Mouse (Mus musculus) lung, postnatal 36 days (tissue): Measurements from ENCODE around the gene Sap30.
"Not testable (repeated sequence)": the region's sequence is repeated elsewhere in the genome, so short reads cannot be mapped to it uniquely, and the experiment has no call there.

ENCODE experiments used
- DNase-seq: peaks from one replicate; pipeline ENCODE4 v3.0.0; 2022; ENCODE audit warnings: mixed read lengths

Sap30 gene

DNA sequence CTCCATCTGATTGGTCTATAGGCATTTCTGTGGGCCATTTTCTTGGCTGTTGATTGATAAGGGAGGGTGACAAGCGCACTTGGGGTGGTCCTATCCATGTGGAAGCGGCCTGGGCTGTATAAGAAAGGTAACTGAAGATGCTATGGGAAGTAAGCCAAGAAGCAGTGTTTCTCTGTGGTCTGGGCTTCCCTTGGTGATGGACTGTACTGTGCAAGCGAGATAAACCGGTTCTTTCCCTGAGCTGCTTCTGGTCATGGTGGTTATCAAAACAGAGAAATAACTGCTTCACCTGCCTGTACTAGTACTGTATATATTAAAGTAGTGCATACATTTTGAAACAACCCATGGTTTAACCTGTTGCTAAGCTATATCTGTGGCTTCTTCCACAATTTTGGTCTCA, 4.2 kb upstream of the Sap30 start:
- DNase-seq, result no peak

DNA sequence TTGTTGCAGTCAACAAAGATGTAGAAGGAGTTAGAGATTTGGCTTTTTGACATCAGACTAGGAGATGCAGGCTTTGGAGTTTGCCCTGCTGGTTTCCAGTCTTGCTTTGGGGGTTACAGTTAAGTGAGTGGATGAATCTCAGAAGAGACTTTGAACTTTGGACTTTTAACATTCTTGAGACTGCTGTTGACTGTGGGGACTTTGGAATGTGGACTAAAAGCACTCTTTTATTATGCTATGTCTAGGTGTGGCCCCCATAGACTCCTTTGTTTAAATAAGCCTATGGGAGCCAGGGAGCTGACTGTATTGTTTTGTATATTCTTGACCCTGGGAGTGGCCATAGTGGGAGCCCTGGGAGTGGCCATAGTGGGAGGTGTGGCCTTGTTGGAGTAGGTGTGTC, 2.2 kb upstream of the Sap30 start:
- no peak for DNase-seq

DNA sequence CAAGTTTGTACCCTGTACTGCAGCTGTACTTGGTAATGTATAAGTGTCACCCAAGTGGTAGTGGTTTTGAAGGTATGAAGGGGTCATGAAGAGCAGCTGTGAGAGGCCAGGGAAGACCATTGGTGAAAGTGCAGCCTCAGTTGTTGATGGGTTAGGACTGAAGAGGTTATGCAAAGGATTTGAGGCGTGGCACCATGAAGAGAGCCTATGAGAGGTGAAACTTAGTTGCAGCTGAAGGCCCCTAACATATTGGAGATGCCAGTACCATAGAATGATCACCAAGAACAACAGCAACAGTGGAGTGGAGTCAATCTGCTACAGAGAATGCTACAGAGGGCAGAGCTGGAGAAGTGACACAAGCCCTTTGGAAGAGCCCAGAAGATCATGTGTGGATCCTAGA, 1.7 kb upstream of the Sap30 start:
- no peak for DNase-seq

DNA sequence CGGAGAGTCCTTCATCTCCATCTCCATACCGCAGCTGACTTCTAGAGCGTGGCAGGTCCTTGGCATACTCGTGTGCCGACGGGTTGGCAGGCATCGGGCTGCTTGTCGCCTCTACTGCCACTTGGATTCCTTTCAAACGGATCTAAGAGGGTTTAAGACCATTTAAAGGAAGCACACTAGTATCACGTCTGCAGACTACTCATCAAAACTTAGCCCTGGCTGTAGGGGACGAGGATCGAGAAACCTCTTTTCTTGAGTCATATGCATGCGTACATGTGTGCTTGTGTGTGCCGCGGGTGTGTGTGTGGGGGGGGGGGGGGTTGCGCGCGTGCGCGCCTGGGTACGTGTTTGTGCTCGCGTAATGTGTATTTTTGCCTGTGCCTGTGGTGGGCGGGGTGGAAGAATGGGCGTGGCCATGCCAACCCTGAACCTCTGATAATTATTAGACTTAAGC, 679 bp upstream of the Sap30 start:
- peak; percentile 86 for DNase-seq

DNA sequence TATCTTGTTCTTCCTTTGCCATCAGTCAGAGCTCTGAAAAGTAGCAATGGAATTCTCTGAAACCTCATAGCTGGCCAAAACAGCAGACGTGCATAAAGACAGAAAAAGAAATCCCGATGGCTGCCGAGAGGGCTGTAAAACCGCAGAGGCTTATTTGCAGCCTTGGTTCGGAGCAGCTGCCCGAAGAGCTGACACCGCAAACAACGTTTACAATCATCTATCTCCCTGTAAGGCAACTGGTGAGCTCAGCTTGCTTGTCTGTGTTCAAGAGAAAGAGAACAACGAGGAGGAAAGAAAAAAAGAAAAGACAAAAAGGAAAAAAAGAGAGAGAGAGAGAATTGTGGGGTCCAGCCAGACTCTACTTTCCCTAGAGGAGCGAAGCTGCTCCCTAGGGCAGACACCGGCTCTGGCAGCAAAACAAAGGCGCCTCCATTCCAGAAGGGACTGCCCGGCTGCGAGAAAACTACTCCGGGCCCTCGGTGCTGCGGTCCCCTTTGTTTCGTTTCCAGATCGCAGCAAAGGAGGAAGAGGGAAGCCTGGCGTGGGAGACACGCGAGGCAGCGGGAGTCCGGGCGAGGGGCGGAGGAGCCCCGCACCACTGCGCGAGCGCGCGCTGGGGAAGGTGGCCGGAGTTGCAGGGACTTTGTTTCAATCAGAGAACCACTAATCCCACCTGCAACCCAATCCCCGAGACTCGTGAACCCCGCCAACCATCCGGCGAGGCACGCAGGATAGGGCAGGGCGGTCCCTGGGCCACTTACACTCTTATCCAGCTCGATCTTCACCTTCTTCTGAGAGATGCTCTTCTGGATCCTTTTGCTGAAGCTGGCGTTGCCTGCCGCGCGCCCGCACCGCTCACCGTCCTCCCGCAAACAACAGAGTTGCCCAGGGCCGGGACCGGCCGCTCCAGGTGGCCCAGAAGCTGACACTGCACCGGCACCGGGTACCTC, 894 bp downstream of the Sap30 start:
- peak; percentile 42 for DNase-seq

DNA sequence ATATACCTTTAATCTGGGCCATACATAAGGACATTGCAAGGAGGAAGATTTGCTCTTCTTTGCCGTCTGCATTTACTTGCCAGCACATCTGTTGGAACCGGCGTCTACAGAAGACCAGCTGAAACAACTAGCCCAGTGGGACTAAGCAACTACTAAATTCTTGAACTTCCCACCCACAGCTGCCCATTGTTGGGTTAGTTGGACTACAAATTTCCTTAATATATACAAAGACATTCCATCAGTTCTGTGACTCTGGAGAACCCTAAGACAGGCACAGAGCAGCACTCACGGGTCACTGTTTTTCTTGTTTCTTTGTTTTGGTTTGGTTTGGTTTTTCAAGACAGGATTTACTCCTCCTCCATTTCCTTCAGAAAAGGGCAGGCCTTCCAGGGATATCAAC, 7.1 kb downstream of the Sap30 start:
- no peak for DNase-seq

DNA sequence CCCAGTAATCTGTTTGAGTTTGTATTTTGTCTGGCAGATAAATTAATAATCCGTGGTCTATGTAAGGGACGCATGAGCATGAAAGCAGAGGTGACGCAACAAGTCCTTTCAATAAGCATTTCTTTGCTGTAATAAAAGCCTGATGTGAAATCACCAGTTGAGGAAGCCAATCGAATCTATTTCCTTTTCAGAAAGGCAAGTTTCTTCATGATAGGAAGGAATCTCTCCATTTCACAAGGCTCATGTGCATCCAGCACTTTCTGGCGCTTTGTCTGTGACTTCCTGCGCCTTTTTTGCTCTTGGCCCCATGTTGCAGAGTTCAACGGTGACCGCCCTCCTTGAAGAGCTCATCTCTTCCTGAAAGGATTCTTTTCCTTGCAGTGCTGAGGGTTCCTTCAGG, 8.0 kb downstream of the Sap30 start:
- peak; percentile 20 for DNase-seq

DNA sequence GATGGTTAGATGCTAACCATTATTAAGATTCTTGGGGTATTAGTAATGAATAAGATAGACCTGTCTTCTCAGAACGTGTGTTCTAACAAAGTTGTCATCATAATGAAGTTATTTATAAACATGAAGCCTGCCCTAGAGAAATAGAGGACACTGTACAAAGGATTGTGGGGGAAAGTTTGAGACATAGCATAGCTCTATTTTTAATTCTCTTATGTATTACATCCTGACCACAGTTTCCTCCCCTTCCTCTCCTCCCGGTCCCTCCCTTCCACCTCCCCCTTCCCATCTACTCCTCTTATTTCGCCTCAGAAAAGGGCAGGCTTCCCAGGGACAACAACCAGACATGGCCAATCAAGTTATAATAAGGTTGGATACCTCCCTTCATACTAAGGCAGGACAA, 9.3 kb downstream of the Sap30 start:
- DNase-seq, result no peak

DNA sequence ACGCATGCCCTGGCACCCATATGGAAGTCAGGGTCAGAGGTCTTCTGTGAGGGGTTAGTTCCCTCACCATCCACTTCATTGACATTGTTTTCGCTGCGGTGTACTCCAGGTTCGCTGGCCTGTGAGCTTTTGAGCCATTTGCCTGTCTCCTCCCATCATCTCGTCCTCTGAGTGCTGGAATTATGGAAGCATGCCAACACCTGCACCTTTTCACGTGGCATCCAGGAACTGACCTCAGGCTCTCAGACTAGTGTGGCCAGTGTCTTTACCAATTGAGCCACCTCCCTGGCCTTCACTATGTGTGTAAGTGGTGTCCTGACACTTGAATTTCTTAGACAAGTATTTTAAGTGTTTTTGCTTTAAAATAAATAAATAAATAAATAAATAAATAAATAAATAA, 13.9 kb downstream of the Sap30 start:
- peak; percentile 37 for DNase-seq

DNA sequence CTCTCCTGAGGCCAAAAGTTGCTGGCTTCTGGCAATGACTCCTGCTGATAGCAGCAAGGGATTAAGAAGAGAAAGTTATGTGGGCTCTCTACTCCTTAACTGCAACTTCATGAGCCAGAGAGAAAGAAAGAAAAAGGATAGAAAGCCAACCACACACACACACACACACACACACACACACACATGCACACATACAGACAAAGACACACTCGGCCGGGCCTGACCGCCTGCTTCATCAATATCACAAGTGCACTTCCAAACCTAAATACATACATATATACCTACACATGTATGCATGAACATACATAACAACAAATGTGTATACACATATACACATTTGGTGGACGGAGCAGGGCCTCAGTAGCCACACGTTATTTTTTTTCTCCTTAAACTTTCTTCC, 16.8 kb downstream of the Sap30 start:
- DNase-seq, result no peak

DNA sequence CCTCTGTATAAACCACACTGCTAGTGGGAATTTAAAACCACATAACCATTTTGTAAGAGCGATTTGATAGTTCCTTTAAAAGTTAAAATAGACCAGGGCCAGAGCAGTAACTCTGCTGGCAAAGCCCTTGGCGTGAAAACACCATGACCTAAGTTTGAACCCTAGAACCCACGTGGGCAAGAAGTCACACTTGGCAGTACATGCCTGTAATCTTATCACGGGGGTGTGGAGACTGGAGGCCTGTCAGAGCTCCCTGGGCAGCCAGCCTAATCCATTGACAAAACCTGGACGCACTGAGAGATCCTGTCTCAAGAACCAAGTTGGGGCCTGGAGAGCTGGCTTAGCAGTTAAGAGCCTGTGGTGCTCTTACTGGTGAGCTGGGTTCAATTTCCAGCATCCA, 19.0 kb downstream of the Sap30 start:
- DNase-seq, result peak; percentile 79

DNA sequence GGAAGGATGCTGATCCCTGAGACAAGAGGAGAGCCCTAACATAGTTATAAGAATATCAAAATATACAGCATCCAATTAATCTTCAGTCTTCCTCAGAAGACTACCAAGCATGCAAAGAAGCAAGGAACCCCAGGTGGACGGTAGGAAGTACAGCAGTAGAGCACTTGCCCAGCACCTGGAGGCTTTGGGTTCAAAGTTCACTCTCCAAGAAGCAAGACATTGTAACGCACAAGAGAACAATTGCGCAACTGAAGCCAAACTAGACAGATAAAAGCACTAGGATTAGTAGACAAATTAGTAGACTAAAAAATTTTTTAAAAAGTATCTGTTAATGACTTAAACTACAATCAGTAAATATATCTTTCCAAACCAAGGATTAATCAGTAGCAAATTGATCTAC, 23.9 kb downstream of the Sap30 start:
- no peak for DNase-seq

DNA sequence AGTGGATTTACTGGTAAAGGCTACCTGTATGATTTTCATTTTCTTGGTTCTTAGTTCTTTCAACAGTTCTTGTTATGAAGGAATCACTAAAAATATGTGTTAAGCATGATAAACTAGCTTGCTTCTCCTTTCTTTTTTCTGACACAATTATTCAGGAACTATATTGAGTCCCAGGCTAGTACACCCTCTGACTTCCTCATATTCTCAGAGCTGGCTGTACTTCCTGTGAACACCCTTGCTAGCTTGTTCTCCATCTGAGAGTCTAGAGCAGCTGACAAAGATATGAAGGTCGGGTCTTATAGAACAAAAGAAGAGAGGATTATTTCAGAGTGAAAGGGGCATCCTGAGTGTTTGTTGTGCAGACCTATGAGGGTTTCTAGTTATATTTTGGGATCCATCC, 24.8 kb downstream of the Sap30 start:
- DNase-seq, result peak; percentile 24

DNA sequence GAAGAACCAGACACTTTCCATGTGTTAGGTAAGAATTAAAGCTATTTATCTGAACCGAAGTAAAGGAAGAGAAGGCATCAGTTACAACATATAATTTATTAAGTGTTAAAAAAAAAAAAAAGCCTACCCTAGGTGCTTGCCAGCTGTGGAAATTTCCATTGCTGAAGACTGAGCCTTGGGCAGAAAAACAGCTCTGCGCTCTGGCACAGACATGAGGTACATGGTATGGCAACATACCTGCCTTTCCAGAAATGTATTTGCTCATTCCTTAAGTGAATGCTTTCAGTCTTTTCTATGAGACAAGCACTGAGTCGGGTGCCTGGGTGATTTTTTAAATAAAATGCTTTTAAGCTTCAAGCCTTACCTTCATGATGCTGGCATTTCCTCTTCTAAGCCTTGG, 29.7 kb downstream of the Sap30 start:
- peak; percentile 13 for DNase-seq

DNA sequence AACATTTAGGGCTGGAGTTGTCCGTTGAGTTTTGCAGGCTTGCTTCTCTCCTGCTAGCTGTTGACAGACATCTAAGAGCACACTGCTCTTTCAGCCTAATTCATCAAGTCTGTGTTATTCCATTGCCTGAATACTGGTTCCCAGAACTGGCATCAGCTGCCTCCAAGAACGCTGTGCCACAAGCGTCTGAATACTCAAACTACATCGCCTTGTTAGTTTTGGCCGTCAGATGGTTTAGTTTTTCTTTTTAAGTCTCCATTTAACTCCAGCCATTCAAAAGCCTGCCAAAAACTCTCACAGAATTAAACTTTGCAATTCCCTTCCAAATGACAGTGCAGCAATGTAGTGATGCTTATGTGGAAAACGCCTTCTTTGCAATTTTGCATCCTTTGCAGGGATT, 30.5 kb downstream of the Sap30 start:
- DNase-seq, result peak; percentile 1

DNA sequence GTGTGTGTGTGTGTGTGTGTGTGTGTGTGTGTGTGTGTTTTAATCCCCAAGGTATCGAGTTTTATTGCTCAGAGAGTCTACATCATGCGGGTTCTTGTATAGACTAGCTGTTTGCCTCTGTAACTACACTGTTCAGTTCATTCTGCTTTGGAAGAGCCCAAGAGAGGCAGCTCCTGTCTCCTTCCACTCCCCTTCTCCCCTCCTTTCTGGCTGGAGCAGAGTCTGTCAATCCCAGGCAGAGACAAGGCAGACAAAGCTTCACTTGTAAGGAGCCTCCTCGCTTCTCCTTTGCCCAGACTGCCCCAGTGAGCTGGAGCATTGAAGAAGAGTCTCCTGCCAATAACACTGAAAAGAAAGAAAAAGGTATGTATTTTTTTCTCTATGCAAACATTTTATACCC, 31.9 kb downstream of the Sap30 start, which contains the start of gene Scrg1:
Gene Scrg1 (plus strand): TSS at position 159 of the 400 bp plus-strand sequence.
- no peak for DNase-seq

DNA sequence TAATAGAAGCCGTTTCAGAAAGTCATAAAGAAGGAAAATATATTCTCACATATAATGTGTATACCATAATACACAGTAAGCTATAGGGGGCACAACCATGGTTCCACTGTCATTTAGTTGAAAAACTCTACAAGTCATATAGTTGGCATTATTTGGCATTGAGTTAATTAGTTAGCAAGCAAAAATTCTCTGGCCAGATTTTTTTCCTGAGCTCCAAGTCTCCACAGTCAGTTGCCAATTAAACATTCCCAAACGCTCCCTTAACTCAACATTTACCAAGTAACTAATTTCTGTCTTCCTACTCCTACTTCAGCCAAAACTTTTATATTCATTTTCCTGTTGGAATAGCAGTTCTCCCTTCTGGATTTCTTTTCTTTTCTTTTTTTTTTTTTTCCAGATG, 34.3 kb downstream of the Sap30 start:
- DNase-seq, result no peak

DNA sequence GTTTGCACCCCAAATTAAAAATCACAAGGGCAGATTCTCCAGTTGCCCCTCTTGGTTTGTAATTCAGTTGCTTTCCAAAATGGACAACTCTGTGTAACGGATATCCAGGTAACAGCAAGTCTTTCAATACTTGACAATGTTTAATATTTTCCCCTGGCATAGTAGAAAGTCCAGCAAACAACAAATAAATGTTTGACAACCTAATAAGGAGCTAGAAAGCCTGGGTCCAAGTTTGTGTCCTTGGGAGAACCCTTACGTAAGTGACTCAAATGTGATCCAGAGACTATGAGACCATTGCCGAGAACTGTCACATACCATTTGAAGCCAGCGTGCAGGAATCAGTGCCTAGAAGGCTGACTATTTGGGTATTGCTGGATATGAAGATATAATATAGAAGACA, 35.8 kb downstream of the Sap30 start:
- DNase-seq, result no peak

DNA sequence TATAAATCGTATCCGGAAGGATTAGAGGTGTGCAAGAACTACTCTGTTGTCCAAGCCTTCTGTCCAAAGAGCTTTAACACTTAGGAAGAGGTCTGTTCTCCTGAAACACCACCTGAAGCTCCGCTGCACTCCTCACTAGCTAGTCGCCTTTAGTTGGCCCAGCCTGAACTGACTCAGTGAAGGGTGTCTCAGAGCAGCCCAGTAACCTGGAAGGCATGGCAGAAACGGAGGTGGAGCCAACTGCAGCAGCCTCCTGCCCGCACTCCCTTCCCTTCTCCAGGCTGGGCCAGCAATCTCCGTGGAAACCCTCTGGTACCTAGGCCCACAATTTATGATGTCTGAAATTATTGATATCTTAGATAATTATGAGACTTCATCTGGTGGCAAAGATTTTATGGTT, 36.9 kb downstream of the Sap30 start:
- DNase-seq, result no peak

DNA sequence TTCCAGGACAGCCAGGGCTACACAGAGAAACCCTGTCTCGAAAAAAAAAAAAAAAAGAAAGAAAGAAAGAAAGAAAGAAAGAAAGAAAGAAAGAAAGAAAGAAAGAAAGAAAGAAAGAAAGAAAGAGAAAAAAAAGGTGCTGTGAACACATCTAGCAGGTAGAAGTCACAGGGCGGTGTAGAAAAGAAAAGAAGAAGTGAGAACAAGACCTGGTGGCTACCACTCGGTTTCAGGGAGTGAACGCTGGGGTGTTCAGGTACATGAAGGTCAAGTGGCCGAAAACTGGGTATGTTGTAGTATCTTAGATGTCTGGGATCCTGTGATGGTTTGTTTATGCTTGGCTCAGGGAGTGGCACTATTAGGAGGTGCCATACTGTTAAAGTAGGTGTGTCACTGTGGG, 41.8 kb downstream of the Sap30 start:
- DNase-seq, result not testable (repeated sequence)

DNA sequence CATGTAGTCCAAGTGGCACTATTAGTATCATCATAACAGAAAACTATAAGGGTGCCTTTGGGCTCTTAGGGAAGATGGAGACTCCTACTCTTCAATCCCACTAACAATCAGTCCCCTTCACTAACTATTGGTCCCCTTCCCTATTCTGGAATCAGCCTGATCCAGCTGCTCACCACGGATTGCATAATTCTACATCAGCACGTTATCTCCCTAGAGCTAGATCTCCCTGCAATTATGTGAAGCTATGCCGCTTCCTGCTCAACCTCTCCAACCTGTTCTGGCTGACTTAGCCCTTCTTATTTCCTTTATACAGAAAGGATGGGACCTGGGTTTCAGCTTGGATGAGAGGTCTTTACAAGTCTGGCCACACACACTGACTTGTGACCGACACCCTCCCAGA, 44.4 kb downstream of the Sap30 start:
- no peak for DNase-seq

DNA sequence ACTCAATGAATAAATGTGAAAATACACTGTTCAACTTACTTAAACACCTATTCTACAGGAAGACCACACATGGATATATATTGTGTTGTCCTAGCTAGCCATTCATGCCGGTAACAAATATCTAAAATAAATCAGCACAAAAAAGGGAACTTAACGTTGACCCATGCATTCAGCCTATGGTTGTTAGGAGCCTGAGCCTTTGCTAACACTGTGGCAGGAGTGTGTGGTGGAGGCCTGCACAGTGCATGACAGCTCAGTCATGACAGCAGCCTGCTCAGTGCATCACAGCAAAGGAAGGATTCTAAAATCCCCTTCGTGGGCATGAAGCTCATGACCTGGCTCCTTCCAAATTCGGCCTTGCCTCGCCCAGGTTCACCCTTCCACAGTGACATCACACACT, 46.1 kb downstream of the Sap30 start:
- DNase-seq, result no peak

DNA sequence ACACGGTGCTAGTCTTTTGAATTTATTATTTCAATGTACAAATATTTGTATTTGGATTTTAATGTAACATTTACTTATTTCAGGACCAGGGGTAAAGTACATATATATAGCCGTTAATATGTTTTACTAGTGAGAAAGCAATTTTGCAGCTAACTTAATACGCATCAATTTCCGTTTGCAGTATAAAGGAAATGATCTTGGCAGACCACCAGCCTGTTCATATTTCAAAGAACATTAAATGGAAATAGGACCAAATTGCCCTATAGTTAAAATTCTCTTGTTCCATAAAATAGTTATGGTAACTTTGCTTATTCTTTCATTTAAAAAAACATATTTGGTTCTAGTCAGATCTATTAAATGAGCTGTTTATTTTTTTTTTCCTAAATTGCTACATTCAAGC, 46.5 kb downstream of the Sap30 start:
- DNase-seq, result no peak

DNA sequence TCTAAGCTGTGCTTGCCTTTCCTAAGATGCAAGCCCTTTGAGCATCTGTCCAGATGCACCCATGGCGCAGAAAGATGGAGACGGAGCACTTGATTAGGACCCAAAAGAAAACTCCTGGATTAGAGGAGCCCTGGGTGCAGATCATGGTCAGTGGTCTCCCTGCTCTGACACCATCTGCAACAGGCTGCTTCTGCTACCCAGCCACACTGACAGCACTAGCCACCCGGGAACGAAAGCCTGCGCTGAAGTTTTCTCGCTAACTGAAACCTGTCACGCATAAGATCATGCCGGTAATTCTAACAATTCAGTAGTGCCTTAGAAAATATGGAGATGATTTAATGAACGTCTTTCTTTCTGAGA, 51.2 kb downstream of the Sap30 start:
- no peak for DNase-seq
